Mouse (Mus musculus): ENCODE measurements around the gene Naf1.
A peak's percentile ranks its signal among the peaks of the same experiment; 100 is the strongest.

Gene Naf1

GRCm38 (mm10) chr8:66860023-66860422, at the start of gene Naf1:
Naf1 (plus strand) TSS chr8:66860217.
- peak; percentile 96 for DNase-seq (ENCODE audit: low spot score)

GRCm38 (mm10) chr8:66860921-66861588, 1.0 kb downstream of the Naf1 start:
- peak; percentile 58 for DNase-seq (ENCODE audit: low spot score)

GRCm38 (mm10) chr8:66861589-66862500, 1.8 kb downstream of the Naf1 start:
- DNase-seq (ENCODE audit: low spot score) = peak; percentile 20

- DNase-seq (ENCODE audit: low spot score) = no peak
Observed at GRCm38 (mm10) chr8:66863761-66864160, 3.7 kb downstream of the Naf1 start.

GRCm38 (mm10) chr8:66865120-66865519, 5.1 kb downstream of the Naf1 start:
- no peak for DNase-seq (ENCODE audit: low spot score)

- no peak for DNase-seq (ENCODE audit: low spot score)
Observed at GRCm38 (mm10) chr8:66867679-66868078, 7.7 kb downstream of the Naf1 start.

GRCm38 (mm10) chr8:66869211-66869932, 9.4 kb downstream of the Naf1 start:
- no peak for DNase-seq (ENCODE audit: low spot score)

GRCm38 (mm10) chr8:66883866-66884265, 23.8 kb downstream of the Naf1 start:
- no peak for DNase-seq (ENCODE audit: low spot score)

- no peak for DNase-seq (ENCODE audit: low spot score)
Observed at GRCm38 (mm10) chr8:66891879-66892278, 31.9 kb downstream of the Naf1 start.

- no peak for DNase-seq (ENCODE audit: low spot score)
Observed at GRCm38 (mm10) chr8:66905000-66905399, 45.0 kb downstream of the Naf1 start.

- no peak for DNase-seq (ENCODE audit: low spot score)
Observed at GRCm38 (mm10) chr8:66905557-66905956, 45.5 kb downstream of the Naf1 start.

- no peak for DNase-seq (ENCODE audit: low spot score)
Observed at GRCm38 (mm10) chr8:66906116-66906515, 46.1 kb downstream of the Naf1 start.

- peak; percentile 4 for DNase-seq (ENCODE audit: low spot score)
Observed at GRCm38 (mm10) chr8:66910684-66911083, 50.7 kb downstream of the Naf1 start.

GRCm38 (mm10) chr8:66913616-66914536, 53.9 kb downstream of the Naf1 start:
- DNase-seq (ENCODE audit: low spot score) = no peak

GRCm38 (mm10) chr8:66916056-66916455, 56.0 kb downstream of the Naf1 start:
- DNase-seq (ENCODE audit: low spot score) = no peak

- DNase-seq (ENCODE audit: low spot score) = no peak
Observed at GRCm38 (mm10) chr8:66917695-66918467, 57.9 kb downstream of the Naf1 start.

- no peak for DNase-seq (ENCODE audit: low spot score)
Observed at GRCm38 (mm10) chr8:66918471-66918870, 58.5 kb downstream of the Naf1 start.

- DNase-seq (ENCODE audit: low spot score) = no peak
Observed at GRCm38 (mm10) chr8:66933746-66934145, 73.7 kb downstream of the Naf1 start.

GRCm38 (mm10) chr8:66936236-66936635, 76.2 kb downstream of the Naf1 start:
- DNase-seq (ENCODE audit: low spot score) = no peak

Data from retina, embryonic 14.5 days (tissue).